Mouse (Mus musculus): Measurements from ENCODE around the gene Vps37d. TPM values are rescaled to one million over a fixed set of nuclear protein-coding genes. Genes with fewer than 3 reads are reported as not detected.
"Not testable (repeated sequence)": the region's sequence is repeated elsewhere in the genome, so short reads cannot be mapped to it uniquely, and the experiment has no call there.

Vps37d gene
- polyA plus RNA-seq, 1 experiment from 2014 or later = 5.4 TPM

DNA sequence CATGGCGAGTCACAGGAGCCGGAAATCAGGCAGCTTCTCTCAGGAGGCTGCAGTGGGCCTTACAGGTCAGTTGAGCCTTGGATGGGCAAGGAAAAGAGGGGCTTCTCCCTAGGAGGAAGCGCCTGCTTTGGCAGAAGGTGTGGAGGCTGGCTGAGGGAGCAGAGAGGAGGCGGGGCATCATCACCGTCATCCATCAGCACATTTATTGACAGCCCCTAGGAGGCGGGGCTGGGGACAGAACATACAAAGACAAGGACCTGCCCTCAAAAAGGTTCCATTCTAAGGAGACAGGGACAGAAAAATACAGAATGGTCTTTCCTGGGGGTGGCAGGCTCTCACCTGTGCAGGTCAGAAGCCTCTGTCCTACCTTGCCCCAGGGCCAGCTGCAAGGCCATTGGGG is 5.3 kb downstream of the Vps37d start:
- no peaks in the 10 kb centered on the region; the same call in 1 of the 2 replicates for H3K9me3 ChIP-seq
- peaks cover 18% of the 10 kb centered on the region for H3K4me1 ChIP-seq (replicated peaks)
- no peak overlapping the region for H3K9ac ChIP-seq
- no peaks in the 10 kb centered on the region for H3K27me3 ChIP-seq (replicated peaks)
- WGBS = 64% methylated on average over 6 of the region's 6 CpGs
- H3K27ac ChIP-seq = no peak overlapping the region
- H3K36me3 ChIP-seq = no peaks in the 10 kb centered on the region
- no peak overlapping the region for H3K4me3 ChIP-seq (replicated peaks)
- no peak for ATAC-seq
- H3K4me2 ChIP-seq (replicated peaks) = no peak overlapping the region

DNA sequence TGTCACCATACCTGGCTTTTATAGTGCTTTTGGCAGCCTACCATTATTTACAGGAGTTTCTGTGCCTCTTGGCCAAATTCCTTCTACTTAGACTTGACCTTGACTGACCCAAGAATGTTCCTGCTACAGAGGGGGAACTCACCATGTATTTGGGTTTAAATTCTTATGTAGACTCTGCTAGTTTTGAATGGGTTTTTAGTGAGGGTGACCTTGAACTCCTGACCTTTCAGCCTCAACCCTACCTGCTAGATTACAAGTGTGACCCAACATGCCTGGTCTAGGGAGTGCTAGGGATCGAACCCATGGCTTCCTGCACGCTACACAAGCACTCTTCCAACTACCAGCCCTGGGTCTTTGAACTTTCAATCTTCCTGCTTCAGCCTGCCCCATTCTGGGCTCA is 6.0 kb downstream of the Vps37d start:
- H3K4me1 ChIP-seq (replicated peaks) = peaks cover 15% of the 10 kb centered on the region
- no peak overlapping the region for H3K4me2 ChIP-seq (replicated peaks)
- no peak overlapping the region for H3K27ac ChIP-seq
- no peak overlapping the region for H3K4me3 ChIP-seq (replicated peaks)
- WGBS = 95% methylated on average over 2 of the region's 2 CpGs
- no peaks in the 10 kb centered on the region for H3K36me3 ChIP-seq
- no peak for ATAC-seq
- H3K9ac ChIP-seq = no peak overlapping the region
- no peaks in the 10 kb centered on the region; the same call in 1 of the 2 replicates for H3K9me3 ChIP-seq
- no peaks in the 10 kb centered on the region for H3K27me3 ChIP-seq (replicated peaks)

DNA sequence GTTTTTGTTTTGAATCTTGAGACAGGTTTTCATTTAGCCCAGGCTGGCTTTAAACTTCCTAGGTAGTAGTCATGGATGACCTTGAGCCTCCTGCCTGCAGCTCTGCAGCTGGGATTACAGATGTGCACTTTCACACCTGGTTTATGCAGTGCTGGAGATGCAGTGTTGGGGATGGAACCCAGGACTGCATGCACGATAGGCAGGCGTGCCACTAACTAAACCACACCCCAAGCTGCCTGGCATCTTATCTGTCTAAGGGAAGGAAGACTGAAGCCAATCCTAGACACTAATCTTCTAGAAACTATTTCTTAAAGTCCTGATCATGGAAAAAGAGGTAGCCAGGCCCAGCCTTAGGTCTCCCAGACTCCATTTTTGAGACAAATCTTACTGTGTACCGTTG is 7.6 kb downstream of the Vps37d start:
- no peak overlapping the region for H3K4me3 ChIP-seq (replicated peaks)
- no peak for ATAC-seq
- peaks cover 17% of the 10 kb centered on the region for H3K4me1 ChIP-seq (replicated peaks)
- H3K36me3 ChIP-seq = no peaks in the 10 kb centered on the region
- H3K27me3 ChIP-seq (replicated peaks) = no peaks in the 10 kb centered on the region
- H3K4me2 ChIP-seq (replicated peaks) = no peak overlapping the region
- WGBS = 81% methylated on average over 3 of the region's 3 CpGs
- no peak overlapping the region for H3K27ac ChIP-seq
- H3K9me3 ChIP-seq = no peaks in the 10 kb centered on the region; the same call in 1 of the 2 replicates
- H3K9ac ChIP-seq = no peak overlapping the region

- Histone ChIP-seq H3K4me1 (replicated peaks) (peaks cover 16% of the 10 kb centered on the region; the same call in 1 of the 2 replicates), H3K27ac (no peak overlapping the region), H3K4me2 (replicated peaks) (no peak overlapping the region; the same call in 1 of the 2 replicates), H3K27me3 (replicated peaks) (no peaks in the 10 kb centered on the region), H3K36me3 (no peaks in the 10 kb centered on the region; the same call in 1 of the 2 replicates), H3K4me3 (replicated peaks) (no peak overlapping the region), H3K9ac (no peak overlapping the region), H3K9me3 (no peaks in the 10 kb centered on the region; the same call in 1 of the 2 replicates)
- 93% methylated on average over 3 of the region's 3 CpGs for WGBS
- ATAC-seq = no peak
Observed at GRCm38 (mm10) chr5:135066008-135066407, 12.1 kb downstream of the Vps37d start.

- peak within 1 kb of the TSS; percentile 84 for H3K4me3 ChIP-seq (replicated peaks)
- H3K4me2 ChIP-seq (replicated peaks) = peak within 1 kb of the TSS; percentile 90
- peak within 1 kb of the TSS; percentile 15 for H3K27ac ChIP-seq
- not testable (repeated sequence) for H3K27me3 ChIP-seq (replicated peaks); H3K9me3 ChIP-seq; ATAC-seq; H3K36me3 ChIP-seq
- H3K9ac ChIP-seq = peak within 1 kb of the TSS; percentile 89
- H3K4me1 ChIP-seq (replicated peaks) = peaks cover 16% of the 10 kb centered on the region; the same call in 1 of the 2 replicates
- WGBS = 71% methylated on average over 9 of the region's 9 CpGs
Observed at GRCm38 (mm10) chr5:135064909-135065446, 13.1 kb downstream of the Vps37d start, which contains the start of gene Bud23. Gene Bud23 (minus strand): TSS chr5:135064959.

DNA sequence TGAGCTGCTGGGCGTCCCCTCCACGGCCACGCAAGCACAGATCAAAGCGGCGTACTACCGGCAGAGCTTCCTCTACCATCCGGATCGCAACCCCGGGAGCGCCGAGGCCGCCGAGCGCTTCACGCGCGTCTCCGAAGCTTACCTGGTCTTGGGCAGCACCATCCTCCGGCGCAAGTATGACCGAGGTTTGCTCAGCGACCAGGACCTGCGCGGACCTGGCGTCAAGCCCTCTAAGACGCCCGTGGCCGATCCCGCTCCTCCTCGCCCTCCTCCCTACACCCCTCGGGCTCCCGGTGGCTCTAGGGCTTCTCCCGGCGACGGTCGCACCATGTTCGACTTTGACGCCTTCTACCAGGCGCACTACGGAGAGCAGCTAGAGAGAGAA is 13.7 kb downstream of the Vps37d start:
- Histone ChIP-seq H3K9ac (peak overlapping the region; percentile 89), H3K9me3 (no peaks in the 10 kb centered on the region; the same call in 1 of the 2 replicates), H3K27ac (peak overlapping the region; percentile 15), H3K4me3 (replicated peaks) (peak overlapping the region; percentile 84), H3K36me3 (peaks cover 11% of the 10 kb centered on the region), H3K4me1 (replicated peaks) (peaks cover 16% of the 10 kb centered on the region; the same call in 1 of the 2 replicates), H3K27me3 (replicated peaks) (no peaks in the 10 kb centered on the region), H3K4me2 (replicated peaks) (peak overlapping the region; percentile 90)
- peak; percentile 68 for ATAC-seq
- under 1% methylated on average over 40 of the region's 40 CpGs for WGBS

DNA sequence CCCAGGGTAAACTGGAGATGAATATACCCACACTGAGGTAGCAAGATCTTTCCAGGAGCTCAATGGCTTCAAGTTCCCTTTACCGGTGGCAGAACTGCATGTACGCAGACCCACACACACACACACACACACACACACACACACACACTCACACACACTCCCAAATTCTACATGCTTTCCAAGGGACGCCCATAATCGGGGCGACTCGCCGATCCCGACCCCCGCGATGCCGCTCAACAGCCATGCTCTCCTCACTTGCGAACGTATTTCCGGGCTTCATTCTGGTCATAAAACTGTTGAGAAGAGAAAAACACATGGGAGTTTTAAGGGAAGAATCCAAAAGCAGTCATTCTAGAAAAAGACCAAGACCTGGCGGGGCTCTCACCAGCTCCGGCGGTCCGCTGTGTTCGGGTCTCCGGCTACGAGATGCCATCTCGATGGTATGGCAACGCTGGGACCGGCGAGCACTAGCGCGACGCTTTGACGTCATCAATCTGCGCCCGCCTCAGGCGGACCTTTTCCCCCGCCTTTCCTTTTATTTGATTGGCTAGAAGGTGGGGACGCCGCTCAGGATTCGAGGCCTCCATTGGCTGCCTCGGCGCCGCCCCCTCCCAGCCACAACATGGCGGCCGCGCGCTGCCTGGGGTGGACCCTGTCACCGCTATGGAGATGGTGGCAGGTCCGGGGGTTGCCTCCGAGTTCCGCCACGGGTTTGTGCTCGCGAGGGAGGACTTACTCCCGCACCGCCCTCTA is 14.3 kb downstream of the Vps37d start, which contains the start of gene Dnajc30:
Gene Dnajc30 (plus strand): TSS at position 574 of the 753 bp plus-strand sequence.
- H3K9me3 ChIP-seq = no peaks in the 10 kb centered on the region; the same call in 1 of the 2 replicates
- peak; percentile 99 for ATAC-seq
- no peaks in the 10 kb centered on the region for H3K27me3 ChIP-seq (replicated peaks)
- peak within 1 kb of the TSS; percentile 84 for H3K4me3 ChIP-seq (replicated peaks)
- peaks cover 16% of the 10 kb centered on the region; the same call in 1 of the 2 replicates for H3K4me1 ChIP-seq (replicated peaks)
- H3K36me3 ChIP-seq = peaks cover 17% of the 10 kb centered on the region
- H3K4me2 ChIP-seq (replicated peaks) = peak within 1 kb of the TSS; percentile 90
- peak within 1 kb of the TSS; percentile 89 for H3K9ac ChIP-seq
- WGBS = under 1% methylated on average over 52 of the region's 52 CpGs
- peak within 1 kb of the TSS; percentile 15 for H3K27ac ChIP-seq

DNA sequence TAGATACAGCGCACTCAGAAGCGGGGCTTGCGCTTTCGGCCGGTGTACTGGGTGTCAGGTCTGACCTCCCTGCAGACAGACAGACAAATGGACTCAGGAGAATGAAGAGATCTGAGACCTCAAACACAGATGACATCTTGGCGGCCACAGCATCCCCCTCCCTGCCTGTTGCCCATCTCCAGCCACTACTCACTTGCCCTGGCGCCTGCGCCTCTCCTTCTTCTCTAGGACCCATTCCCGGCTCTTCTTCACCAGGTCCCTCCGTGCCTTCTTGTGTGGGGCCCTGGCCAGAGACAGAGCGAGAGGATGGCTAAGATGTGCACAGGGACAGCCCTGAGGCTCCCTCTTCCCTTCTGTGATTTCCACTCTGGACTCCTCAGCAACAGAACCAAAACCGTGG is 24.7 kb downstream of the Vps37d start:
- 90% methylated on average over 12 of the region's 12 CpGs for whole genome bisulfite sequencing
- Histone ChIP-seq H3K9ac (no peak overlapping the region), H3K9me3 (no peaks in the 10 kb centered on the region), H3K4me3 (replicated peaks) (no peak overlapping the region), H3K27ac (no peak overlapping the region), H3K27me3 (replicated peaks) (no peaks in the 10 kb centered on the region), H3K4me2 (replicated peaks) (no peak overlapping the region), H3K4me1 (replicated peaks) (no peaks in the 10 kb centered on the region), H3K36me3 (peaks cover 41% of the 10 kb centered on the region)
- no peak for ATAC-seq

GRCm38 (mm10) chr5:135049268-135049667 is 28.8 kb downstream of the Vps37d start:
- H3K27ac ChIP-seq; H3K27me3 ChIP-seq (replicated peaks); H3K9me3 ChIP-seq; ATAC-seq; H3K4me1 ChIP-seq (replicated peaks); H3K4me2 ChIP-seq (replicated peaks); H3K4me3 ChIP-seq (replicated peaks); H3K9ac ChIP-seq: not testable (repeated sequence)
- peaks cover 20% of the 10 kb centered on the region for H3K36me3 ChIP-seq
- WGBS = 88% methylated on average over 6 of the region's 6 CpGs

DNA sequence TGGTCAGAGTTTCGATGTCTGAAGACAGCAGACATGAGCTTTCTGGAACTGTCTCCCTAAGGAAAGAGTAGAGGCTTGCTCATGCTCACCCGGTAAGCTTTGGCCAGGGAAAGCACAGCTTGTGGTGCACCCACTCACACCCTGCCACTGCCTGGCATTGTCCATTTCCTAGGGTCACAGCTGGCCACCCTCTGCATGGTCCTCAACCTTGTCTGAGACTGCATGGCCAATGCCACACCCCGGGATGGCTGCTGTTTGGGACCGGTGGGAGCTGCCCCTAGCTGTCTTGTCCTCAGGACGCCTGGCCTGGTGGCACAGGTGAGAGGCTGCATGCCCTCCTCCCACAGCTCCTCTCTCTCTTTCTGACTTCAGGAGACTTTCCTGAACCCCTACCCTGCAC is 29.5 kb downstream of the Vps37d start:
- Histone ChIP-seq H3K4me3 (replicated peaks) (no peak overlapping the region), H3K4me2 (replicated peaks) (no peak overlapping the region), H3K27ac (no peak overlapping the region), H3K9ac (no peak overlapping the region), H3K27me3 (replicated peaks) (no peaks in the 10 kb centered on the region), H3K36me3 (peaks cover 15% of the 10 kb centered on the region), H3K4me1 (replicated peaks) (no peaks in the 10 kb centered on the region), H3K9me3 (no peaks in the 10 kb centered on the region)
- 92% methylated on average over 5 of the region's 5 CpGs for WGBS
- no peak for ATAC-seq

DNA sequence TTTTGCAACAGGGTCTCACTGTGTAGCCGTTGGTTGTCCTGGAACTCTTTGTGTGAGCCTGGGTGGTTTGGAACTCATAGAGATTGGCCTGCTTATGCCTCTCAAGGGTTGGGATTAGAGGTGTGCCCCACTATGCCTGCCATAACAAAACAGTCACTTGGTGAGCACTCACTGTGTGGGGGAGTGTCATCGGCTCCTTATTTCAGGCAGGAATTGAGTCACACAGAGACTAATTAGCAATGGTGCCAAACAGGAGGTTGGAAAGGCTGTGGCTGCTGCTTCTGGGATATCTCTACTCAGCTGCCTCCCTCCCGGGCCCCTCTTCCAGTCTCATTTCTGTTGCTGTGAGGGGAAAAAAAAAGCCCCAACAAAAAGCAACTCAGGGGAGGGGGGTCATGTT is 33.5 kb downstream of the Vps37d start:
- H3K9me3 ChIP-seq = no peaks in the 10 kb centered on the region
- no peak overlapping the region for H3K4me2 ChIP-seq (replicated peaks)
- H3K27me3 ChIP-seq (replicated peaks) = no peaks in the 10 kb centered on the region
- ATAC-seq = no peak
- peaks cover 9% of the 10 kb centered on the region for H3K36me3 ChIP-seq
- H3K4me1 ChIP-seq (replicated peaks) = 0 out of 2 replicates have a peak, but pooled peaks cover 7% of the 10 kb centered on the region
- H3K27ac ChIP-seq = no peak overlapping the region
- no peak overlapping the region for H3K4me3 ChIP-seq (replicated peaks)
- WGBS = 89% methylated on average over 3 of the region's 3 CpGs
- H3K9ac ChIP-seq = no peak overlapping the region

DNA sequence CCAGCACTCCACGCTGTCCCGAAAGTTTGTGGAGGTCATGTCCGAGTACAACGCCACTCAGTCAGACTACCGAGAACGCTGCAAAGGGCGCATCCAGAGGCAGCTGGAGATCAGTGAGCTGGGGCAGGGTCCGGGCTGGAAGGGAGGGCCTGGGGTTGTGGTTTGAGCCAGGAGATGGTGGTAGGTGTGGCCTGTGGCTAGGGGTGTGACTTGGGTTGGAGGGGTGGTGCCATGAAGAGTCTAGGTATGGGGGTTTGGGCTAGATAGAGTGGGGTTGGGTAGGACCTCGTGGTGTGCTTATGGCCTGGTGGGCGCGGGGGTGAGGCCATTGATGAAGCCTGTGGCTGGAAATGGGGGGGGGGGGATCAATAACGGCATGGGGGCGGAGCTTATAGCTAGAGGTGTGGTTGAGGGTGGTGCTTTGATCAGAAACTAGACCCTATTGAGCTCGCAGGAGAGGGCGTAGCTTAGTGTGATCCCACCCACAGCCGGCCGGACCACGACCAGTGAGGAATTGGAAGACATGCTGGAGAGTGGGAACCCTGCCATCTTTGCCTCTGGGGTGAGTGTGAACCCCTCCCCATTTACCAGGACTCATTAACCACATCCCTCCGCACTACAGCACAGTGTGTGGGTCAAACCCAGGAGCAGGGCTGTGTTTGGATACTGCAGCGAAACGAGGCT is 35.8 kb downstream of the Vps37d start:
- Histone ChIP-seq H3K36me3 (0 out of 2 replicates have a peak, but pooled peaks cover 9% of the 10 kb centered on the region), H3K4me3 (replicated peaks) (no peak overlapping the region), H3K9ac (no peak overlapping the region), H3K4me2 (replicated peaks) (peak overlapping the region; percentile 6; the same call in 1 of the 2 replicates), H3K9me3 (no peaks in the 10 kb centered on the region), H3K27me3 (replicated peaks) (no peaks in the 10 kb centered on the region), H3K4me1 (replicated peaks) (0 out of 2 replicates have a peak, but pooled peaks cover 7% of the 10 kb centered on the region), H3K27ac (no peak overlapping the region)
- peak; percentile 36; the same call in 1 of the 2 replicates for ATAC-seq
- WGBS = 46% methylated on average over 19 of the region's 21 CpGs
